Mouse (Mus musculus) kidney, embryonic 14.5 days (tissue): ENCODE data around the gene Pla2g4e. TPM values are rescaled to one million over a fixed set of nuclear protein-coding genes. Genes with fewer than 3 reads are reported as not detected.
A peak's percentile ranks its signal among the peaks of the same experiment; 100 is the strongest.

ENCODE experiments used
- ATAC-seq: fragments of 200-750 bp; cut with Nextera tagmentation; 2 replicates; pipeline ENCODE4 v1.8.0; 2017; ENCODE audit warnings: moderate number of reproducible peaks, mild to moderate bottlenecking, moderate TSS enrichment, moderate library complexity; ENCODE audit not compliant: low FRiP score, low TSS enrichment
- H3K27ac ChIP-seq: fragments of 300-500 bp; sonication (generic); 2 replicates; pipeline ENCODE4 v1.5.1; 2014; ENCODE audit warnings: low read depth, mild to moderate bottlenecking, low read length, moderate library complexity, mixed read lengths
- H3K27me3 ChIP-seq: fragments of 300-500 bp; sonication (generic); 2 replicates; pipeline ENCODE4 v1.6.1; 2014; ENCODE audit warnings: mild to moderate bottlenecking, low read length; ENCODE audit not compliant: control insufficient read depth, insufficient read depth
- H3K36me3 ChIP-seq: fragments of 300-500 bp; sonication (generic); 2 replicates; pipeline ENCODE4 v1.6.1; 2014; ENCODE audit warnings: low read length, mixed read lengths; ENCODE audit not compliant: control insufficient read depth, insufficient read depth
- H3K4me1 ChIP-seq: fragments of 300-500 bp; sonication (generic); 2 replicates; pipeline ENCODE4 v1.6.1; 2014; ENCODE audit warnings: low read length, mixed read lengths; ENCODE audit not compliant: control insufficient read depth, insufficient read depth
- H3K4me2 ChIP-seq: fragments of 300-500 bp; sonication (generic); replicated peaks from 2 replicates; pipeline ENCODE4 v1.6.1; 2014; ENCODE audit warnings: low read depth, mild to moderate bottlenecking, low read length
- H3K4me3 ChIP-seq: fragments of 300-500 bp; sonication (generic); 2 replicates; pipeline ENCODE4 v1.5.1; 2014; ENCODE audit warnings: mild to moderate bottlenecking, low read length
- H3K9ac ChIP-seq: fragments of 300-500 bp; sonication (generic); 2 replicates; pipeline ENCODE4 v1.6.1; 2014; ENCODE audit warnings: low read depth, mild to moderate bottlenecking, low read length, moderate library complexity
- H3K9me3 ChIP-seq: fragments of 300-500 bp; sonication (generic); 2 replicates; pipeline ENCODE4 v1.6.1; 2016; ENCODE audit warnings: low read length; ENCODE audit not compliant: control insufficient read depth
- WGBS: fragments of 180-500 bp; shearing (Covaris S2); extraction: QIAGEN DNeasy Blood & Tissue Kit; methylation state at CpG from one replicate; pipeline ENCODE4 v1.1.7; 2014; 5-methylcytosine and 5-hydroxymethylcytosine counted together
- polyA plus RNA-seq: library from polyadenylated mRNA; unstranded; fragments of >200 nt; fragmentation: Nextera tagmentation; extraction: Ambion mirVana; gene quantifications from 2 replicates; pipeline ENCODE4 v1.2.1, GENCODE M21; 2014

Gene Pla2g4e
- polyA plus RNA-seq, 1 experiment from 2014 or later, result not detected

- Histone ChIP-seq H3K27ac (no peak overlapping the region), H3K36me3 (no peaks in the 10 kb centered on the region)
- no peak for ATAC-seq
Measured at GRCm38 (mm10) chr2:120142336-120142735, 102.8 kb downstream of the Pla2g4e start.

GRCm38 (mm10) chr2:120141671-120142070, 103.5 kb downstream of the Pla2g4e start:
- H3K4me2 ChIP-seq, result no peak overlapping the region
- no peak for ATAC-seq
- H3K27me3 ChIP-seq, result no peaks in the 10 kb centered on the region
- H3K4me1 ChIP-seq, result no peaks in the 10 kb centered on the region
- no peaks in the 10 kb centered on the region for H3K36me3 ChIP-seq
- WGBS, result 93% methylated on average over 1 of the region's 1 CpGs
- H3K9me3 ChIP-seq, result no peaks in the 10 kb centered on the region
- H3K27ac ChIP-seq, result no peak overlapping the region
- no peak overlapping the region for H3K4me3 ChIP-seq
- no peak overlapping the region for H3K9ac ChIP-seq

More at GRCm38 (mm10) chr2:120142336-120142735, 102.8 kb downstream of the Pla2g4e start:
- Histone ChIP-seq H3K4me2 (no peak overlapping the region), H3K9me3 (no peaks in the 10 kb centered on the region), H3K4me1 (no peaks in the 10 kb centered on the region), H3K27me3 (no peaks in the 10 kb centered on the region), H3K9ac (no peak overlapping the region), H3K4me3 (no peak overlapping the region)
- WGBS, result 77% methylated on average over 5 of the region's 5 CpGs

- Histone ChIP-seq H3K9ac (no peak overlapping the region), H3K36me3 (no peaks in the 10 kb centered on the region), H3K27ac (no peak overlapping the region), H3K4me3 (no peak overlapping the region), H3K4me1 (no peaks in the 10 kb centered on the region), H3K4me2 (no peak overlapping the region), H3K27me3 (no peaks in the 10 kb centered on the region), H3K9me3 (no peaks in the 10 kb centered on the region)
- ATAC-seq, result no peak
- WGBS, result 85% methylated on average over 5 of the region's 5 CpGs
Measured at GRCm38 (mm10) chr2:120140326-120140725, 104.8 kb downstream of the Pla2g4e start.

- Histone ChIP-seq H3K36me3 (no peaks in the 10 kb centered on the region), H3K4me2 (no peak overlapping the region), H3K9me3 (no peaks in the 10 kb centered on the region), H3K4me1 (no peaks in the 10 kb centered on the region), H3K27me3 (no peaks in the 10 kb centered on the region), H3K27ac (no peak overlapping the region), H3K4me3 (no peak overlapping the region), H3K9ac (no peak overlapping the region)
- ATAC-seq, result no peak
- 81% methylated on average over 1 of the region's 1 CpGs for WGBS
Measured at GRCm38 (mm10) chr2:120139091-120139490, 106.0 kb downstream of the Pla2g4e start.

GRCm38 (mm10) chr2:120137281-120137680, 107.9 kb downstream of the Pla2g4e start:
- no peak overlapping the region for H3K9ac ChIP-seq
- H3K4me2 ChIP-seq, result no peak overlapping the region
- no peak overlapping the region for H3K4me3 ChIP-seq
- no peaks in the 10 kb centered on the region for H3K27me3 ChIP-seq
- H3K4me1 ChIP-seq, result no peaks in the 10 kb centered on the region
- H3K9me3 ChIP-seq, result no peaks in the 10 kb centered on the region
- ATAC-seq, result no peak
- no peaks in the 10 kb centered on the region for H3K36me3 ChIP-seq
- no peak overlapping the region for H3K27ac ChIP-seq
- 59% methylated on average over 5 of the region's 5 CpGs for WGBS

GRCm38 (mm10) chr2:120134453-120135075, 110.6 kb downstream of the Pla2g4e start:
- ATAC-seq, result no peak
- H3K9ac ChIP-seq, result no peak overlapping the region
- H3K4me1 ChIP-seq, result 0 out of 2 replicates have a peak, but pooled peaks cover under 1% of the 10 kb centered on the region
- H3K27me3 ChIP-seq, result no peaks in the 10 kb centered on the region
- no peaks in the 10 kb centered on the region for H3K36me3 ChIP-seq
- no peak overlapping the region for H3K4me2 ChIP-seq
- H3K4me3 ChIP-seq, result no peak overlapping the region
- H3K27ac ChIP-seq, result no peak overlapping the region
- no peaks in the 10 kb centered on the region for H3K9me3 ChIP-seq

GRCm38 (mm10) chr2:120131881-120132280, 113.3 kb downstream of the Pla2g4e start:
- peaks cover 11% of the 10 kb centered on the region; the same call in 1 of the 2 replicates for H3K4me1 ChIP-seq
- H3K36me3 ChIP-seq, result no peaks in the 10 kb centered on the region
- ATAC-seq, result no peak
- H3K27me3 ChIP-seq, result no peaks in the 10 kb centered on the region
- H3K4me3 ChIP-seq, result no peak overlapping the region
- no peak overlapping the region for H3K27ac ChIP-seq
- no peak overlapping the region for H3K9ac ChIP-seq
- H3K4me2 ChIP-seq, result no peak overlapping the region
- 79% methylated on average over 1 of the region's 1 CpGs for WGBS
- H3K9me3 ChIP-seq, result no peaks in the 10 kb centered on the region

GRCm38 (mm10) chr2:120129252-120129908, 115.8 kb downstream of the Pla2g4e start:
- Histone ChIP-seq H3K36me3 (no peaks in the 10 kb centered on the region), H3K9ac (no peak overlapping the region), H3K4me3 (no peak overlapping the region), H3K9me3 (no peaks in the 10 kb centered on the region), H3K27me3 (no peaks in the 10 kb centered on the region), H3K4me1 (peaks cover 12% of the 10 kb centered on the region), H3K4me2 (no peak overlapping the region), H3K27ac (peak overlapping the region; percentile 62)
- ATAC-seq, result no peak
- 67% methylated on average over 8 of the region's 8 CpGs for WGBS

- Histone ChIP-seq H3K36me3 (no peaks in the 10 kb centered on the region), H3K27ac (peak overlapping the region; percentile 63; the same call in 1 of the 2 replicates), H3K4me2 (no peak overlapping the region), H3K4me1 (peaks cover 20% of the 10 kb centered on the region), H3K4me3 (no peak overlapping the region), H3K9ac (no peak overlapping the region), H3K9me3 (no peaks in the 10 kb centered on the region), H3K27me3 (no peaks in the 10 kb centered on the region)
- 56% methylated on average over 1 of the region's 1 CpGs for WGBS
- no peak for ATAC-seq
Measured at GRCm38 (mm10) chr2:120128611-120129051, 116.5 kb downstream of the Pla2g4e start.
